Mouse (Mus musculus): Measurements from ENCODE around the gene Hsdl2.

- TF ChIP-seq CTCF (IDR thresholded peaks at IDR 0.05; ENCODE audit: borderline replicate concordance, control insufficient read depth, extremely low read depth, insufficient read depth, low read length, poor library complexity) = no peak
- no peak for TF ChIP-seq POLR2A (IDR thresholded peaks at IDR 0.05; ENCODE audit: control insufficient read depth, extremely low read depth, insufficient read depth, low read length, poor library complexity)
Observed at GRCm38 (mm10) chr4:59553576-59553975, 27.8 kb upstream of the Hsdl2 start.

All from thymus, adult 2 months (tissue).